Mouse (Mus musculus) hindbrain, embryonic 11.5 days (tissue): Measurements from ENCODE around the gene Actg1. TPM values are rescaled to one million over a fixed set of nuclear protein-coding genes. Genes with fewer than 3 reads are reported as not detected.

Source experiments
- ATAC-seq: fragments of 200-750 bp; cut with Nextera tagmentation; 2 replicates; pipeline ENCODE4 v1.8.0; 2017; ENCODE audit warnings: mild to moderate bottlenecking, moderate TSS enrichment, moderate library complexity; ENCODE audit not compliant: low FRiP score
- DNase-seq: peaks from one replicate; pipeline ENCODE4 v3.0.0-alpha.2; 2015; ENCODE audit warnings: low spot score
- H3K27ac ChIP-seq: fragments of 300-500 bp; sonication (generic); 2 replicates; pipeline ENCODE4 v1.5.1; 2014; ENCODE audit warnings: mild to moderate bottlenecking, low read depth, low read length
- H3K27me3 ChIP-seq: fragments of 300-500 bp; sonication (generic); 2 replicates; pipeline ENCODE4 v1.6.1; 2014; ENCODE audit warnings: mild to moderate bottlenecking, low read length, moderate library complexity, mixed read lengths; ENCODE audit not compliant: control insufficient read depth, insufficient read depth
- H3K36me3 ChIP-seq: fragments of 300-500 bp; sonication (generic); 2 replicates; pipeline ENCODE4 v1.6.1; 2014; ENCODE audit warnings: mild to moderate bottlenecking, low read length, moderate library complexity, mixed read lengths; ENCODE audit not compliant: control insufficient read depth, insufficient read depth
- H3K4me1 ChIP-seq: fragments of 300-500 bp; sonication (generic); replicated peaks from 2 replicates; pipeline ENCODE4 v1.6.1; 2014; ENCODE audit warnings: low read length, mixed read lengths; ENCODE audit not compliant: control insufficient read depth, insufficient read depth
- H3K4me2 ChIP-seq: fragments of 300-500 bp; sonication (generic); replicated peaks from 2 replicates; pipeline ENCODE4 v1.6.1; 2014; ENCODE audit warnings: mild to moderate bottlenecking, low read depth, low read length
- H3K4me3 ChIP-seq: fragments of 300-500 bp; sonication (generic); 2 replicates; pipeline ENCODE4 v1.5.1; 2014; ENCODE audit warnings: low read depth, low read length
- H3K9ac ChIP-seq: fragments of 300-500 bp; sonication (generic); 2 replicates; pipeline ENCODE4 v1.6.1; 2014; ENCODE audit warnings: low read depth, low read length
- H3K9me3 ChIP-seq: fragments of 300-500 bp; sonication (generic); 2 replicates; pipeline ENCODE4 v1.6.1; 2016; ENCODE audit warnings: low read length; ENCODE audit not compliant: control insufficient read depth
- WGBS: fragments of 180-500 bp; shearing (Covaris S2); extraction: QIAGEN DNeasy Blood & Tissue Kit; methylation state at CpG from one replicate; pipeline ENCODE4 v1.1.7; 2014; 5-methylcytosine and 5-hydroxymethylcytosine counted together
- polyA plus RNA-seq: library from polyadenylated mRNA; unstranded; fragments of >200 nt; fragmentation: Nextera tagmentation; extraction: Ambion mirVana; gene quantifications from 2 replicates; pipeline ENCODE4 v1.2.1, GENCODE M21; 2014

The Actg1 gene
- polyA plus RNA-seq, 1 experiment from 2014 or later, result 3,592 TPM

- no peak for ATAC-seq
- Histone ChIP-seq H3K4me1 (peaks cover 18% of the 10 kb centered on the region), H3K9ac (no peak overlapping the region), H3K27ac (no peak overlapping the region), H3K27me3 (no peaks in the 10 kb centered on the region), H3K4me3 (no peak overlapping the region), H3K4me2 (no peak overlapping the region), H3K36me3 (no peaks in the 10 kb centered on the region), H3K9me3 (no peaks in the 10 kb centered on the region)
- 69% methylated on average over 6 of the region's 6 CpGs for WGBS
- DNase-seq, result no peak
Measured at GRCm38 (mm10) chr11:120313906-120314685, 34.2 kb downstream of the Actg1 start.

GRCm38 (mm10) chr11:120312069-120312468, 36.3 kb downstream of the Actg1 start:
- DNase-seq (no peak), ATAC-seq (no peak)
- H3K4me3 ChIP-seq, result no peak overlapping the region
- H3K27ac ChIP-seq, result 0 out of 2 replicates have a peak overlapping the region, but pooled peaks have one; percentile 17
- 76% methylated on average over 6 of the region's 6 CpGs for WGBS
- H3K9ac ChIP-seq, result no peak overlapping the region
- no peak overlapping the region for H3K4me2 ChIP-seq
- peaks cover 20% of the 10 kb centered on the region for H3K4me1 ChIP-seq
- H3K27me3 ChIP-seq, result no peaks in the 10 kb centered on the region
- H3K36me3 ChIP-seq, result no peaks in the 10 kb centered on the region
- no peaks in the 10 kb centered on the region for H3K9me3 ChIP-seq

DNA sequence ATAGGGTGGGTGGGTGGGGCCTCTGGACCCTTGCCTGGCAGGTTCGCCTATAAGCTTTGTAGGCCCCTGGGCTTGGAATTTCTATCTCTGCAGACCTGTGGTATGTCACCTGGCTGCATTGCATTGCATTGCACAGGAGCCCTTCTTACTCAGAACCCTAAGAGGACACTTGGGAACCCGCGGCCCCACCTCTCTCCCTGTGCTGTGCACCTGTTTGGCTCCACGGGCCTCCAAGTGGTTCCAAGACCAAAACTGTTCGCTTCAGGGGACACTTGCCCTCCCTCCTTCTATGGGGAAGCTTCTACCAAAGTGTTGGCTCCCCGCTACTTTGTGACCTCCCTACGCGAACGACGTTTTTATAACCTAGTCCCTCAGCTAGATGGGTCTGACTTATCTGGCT, 36.8 kb downstream of the Actg1 start:
- ATAC-seq, result no peak
- Histone ChIP-seq H3K4me2 (peak overlapping the region; percentile 56), H3K4me3 (peak overlapping the region; percentile 29), H3K9me3 (no peaks in the 10 kb centered on the region), H3K9ac (peak overlapping the region; percentile 57), H3K4me1 (peaks cover 16% of the 10 kb centered on the region), H3K27ac (peak overlapping the region; percentile 77), H3K36me3 (no peaks in the 10 kb centered on the region), H3K27me3 (no peaks in the 10 kb centered on the region)
- WGBS, result 51% methylated on average over 10 of the region's 10 CpGs
- no peak for DNase-seq

GRCm38 (mm10) chr11:120310813-120311312, 37.5 kb downstream of the Actg1 start:
- Histone ChIP-seq H3K4me2 (peak overlapping the region; percentile 56), H3K27ac (peak overlapping the region; percentile 77), H3K27me3 (no peaks in the 10 kb centered on the region), H3K36me3 (no peaks in the 10 kb centered on the region), H3K9me3 (no peaks in the 10 kb centered on the region), H3K4me3 (peak overlapping the region; percentile 29), H3K9ac (peak overlapping the region; percentile 57), H3K4me1 (peaks cover 20% of the 10 kb centered on the region)
- WGBS, result 3% methylated on average over 40 of the region's 45 CpGs
- ATAC-seq (peak; percentile 90), DNase-seq (peak; percentile 95)

GRCm38 (mm10) chr11:120308441-120309320, 39.7 kb downstream of the Actg1 start:
- Histone ChIP-seq H3K4me2 (0 out of 2 replicates have a peak overlapping the region, but pooled peaks have one; percentile 1), H3K27me3 (0 out of 2 replicates have a peak, but pooled peaks cover under 1% of the 10 kb centered on the region), H3K4me1 (peaks cover 22% of the 10 kb centered on the region), H3K9ac (no peak overlapping the region), H3K4me3 (no peak overlapping the region), H3K9me3 (no peaks in the 10 kb centered on the region), H3K27ac (no peak overlapping the region), H3K36me3 (no peaks in the 10 kb centered on the region)
- DNase-seq, result peak; percentile 11
- no peak for ATAC-seq
- WGBS, result 60% methylated on average over 15 of the region's 15 CpGs

DNA sequence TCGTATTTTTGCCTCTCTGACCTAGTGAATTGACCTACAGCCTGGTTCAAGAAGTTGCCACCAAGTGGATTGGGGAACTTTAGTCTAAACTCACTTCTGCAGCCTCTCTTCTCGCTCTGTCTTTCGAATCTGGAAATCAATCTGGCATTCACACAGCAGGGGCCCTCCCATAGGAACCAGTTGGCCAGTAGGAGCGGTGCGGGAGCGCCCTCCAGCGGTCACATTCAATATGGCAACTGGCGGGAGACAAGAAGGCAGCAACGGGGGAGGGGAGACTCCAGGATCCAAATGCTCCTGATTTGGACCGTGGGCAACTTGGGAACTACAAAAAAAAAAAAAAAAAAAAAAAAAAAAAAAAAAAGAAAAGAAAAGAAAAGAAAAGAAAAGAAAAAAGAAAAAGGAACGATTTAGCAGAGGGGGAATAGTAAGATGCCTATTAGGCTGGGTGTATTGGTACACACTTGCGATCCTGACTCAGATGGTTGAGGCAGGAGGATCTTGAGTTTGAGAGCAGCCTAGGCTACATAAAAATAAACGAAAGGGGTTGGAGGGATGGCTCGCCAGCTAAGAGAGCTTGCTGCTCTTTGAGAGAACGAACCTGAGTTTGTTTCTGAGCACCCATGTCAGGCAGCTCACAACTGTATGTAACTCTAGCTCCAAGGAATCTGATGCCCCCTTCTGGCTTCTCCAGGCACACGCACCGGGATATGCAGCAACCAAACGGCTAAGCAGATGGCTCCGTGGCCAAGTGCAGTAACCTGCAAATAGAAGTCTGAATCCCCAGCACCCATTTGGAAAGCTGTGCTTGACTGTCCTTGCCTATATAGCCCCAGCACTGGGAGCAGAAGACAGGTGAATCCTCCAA, 40.5 kb downstream of the Actg1 start:
- Histone ChIP-seq H3K4me1 (peaks cover 22% of the 10 kb centered on the region), H3K9ac (no peak overlapping the region), H3K27me3 (0 out of 2 replicates have a peak, but pooled peaks cover 4% of the 10 kb centered on the region), H3K36me3 (no peaks in the 10 kb centered on the region), H3K4me2 (no peak overlapping the region), H3K9me3 (no peaks in the 10 kb centered on the region), H3K4me3 (no peak overlapping the region), H3K27ac (no peak overlapping the region)
- WGBS, result 3% methylated on average over 19 of the region's 19 CpGs
- ATAC-seq, result no peak
- peak; percentile 98 for DNase-seq

DNA sequence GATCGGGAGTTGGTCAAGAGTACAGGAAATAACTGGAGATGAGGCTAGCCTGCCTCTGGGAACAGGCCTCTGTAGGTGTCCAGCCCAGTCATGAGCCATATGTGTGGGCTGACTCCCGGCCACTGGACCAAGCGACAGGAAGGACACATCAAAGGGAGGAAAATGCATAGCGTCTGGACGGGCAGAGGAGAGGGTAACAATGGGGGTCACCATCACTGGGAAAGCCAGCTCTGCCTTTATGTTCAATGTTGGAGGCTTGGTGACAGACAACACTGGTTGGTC, 41.3 kb downstream of the Actg1 start:
- Histone ChIP-seq H3K4me2 (no peak overlapping the region), H3K9ac (no peak overlapping the region), H3K4me3 (no peak overlapping the region), H3K27me3 (0 out of 2 replicates have a peak, but pooled peaks cover 4% of the 10 kb centered on the region), H3K9me3 (no peaks in the 10 kb centered on the region), H3K4me1 (peaks cover 22% of the 10 kb centered on the region), H3K36me3 (no peaks in the 10 kb centered on the region), H3K27ac (no peak overlapping the region)
- ATAC-seq (no peak), DNase-seq (peak; percentile 26)
- WGBS, result 14% methylated on average over 5 of the region's 5 CpGs
